Mouse (Mus musculus) kidney, adult 2 months (tissue): Measurements from ENCODE around the gene Aak1. TPM values are rescaled to one million over a fixed set of nuclear protein-coding genes. Genes with fewer than 3 reads are reported as not detected.
A peak's percentile ranks its signal among the peaks of the same experiment; 100 is the strongest.

ENCODE experiments used
- DNase-seq: peaks from one replicate; pipeline ENCODE4 v3.0.0; 2021
- H3K27ac ChIP-seq: fragments of 200-500 bp; 2 replicates; pipeline ENCODE4 v1.5.1; 2012; ENCODE audit warnings: low read depth, low read length, control low read depth, inconsistent platforms; ENCODE audit not compliant: insufficient read depth
- H3K27me3 ChIP-seq: fragments of 200-500 bp; replicated peaks from 2 replicates; pipeline ENCODE4 v1.6.1; 2012; ENCODE audit warnings: mild to moderate bottlenecking, moderate library complexity, low read length, inconsistent platforms; ENCODE audit not compliant: control insufficient read depth, insufficient read depth
- H3K36me3 ChIP-seq: fragments of 200-500 bp; 2 replicates; pipeline ENCODE4 v1.6.1; 2012; ENCODE audit warnings: mild to moderate bottlenecking, moderate library complexity, low read length, inconsistent platforms; ENCODE audit not compliant: control insufficient read depth, insufficient read depth
- H3K4me1 ChIP-seq: fragments of 200-500 bp; 2 replicates; pipeline ENCODE4 v1.6.1; 2011; ENCODE audit warnings: low read length; ENCODE audit not compliant: control insufficient read depth, insufficient read depth
- H3K4me3 ChIP-seq: fragments of 200-500 bp; 2 replicates; pipeline ENCODE4 v1.5.1; 2011; ENCODE audit warnings: mild to moderate bottlenecking, low read depth, low read length, control low read depth; ENCODE audit not compliant: insufficient read depth
- CTCF ChIP-seq: fragments of 200-500 bp; conservative IDR thresholded peaks from 2 replicates; pipeline ENCODE4 v1.5.1; 2011; ENCODE audit warnings: low read depth, mild to moderate bottlenecking, control low read depth, low read length, moderate library complexity, mixed read lengths; ENCODE audit not compliant: insufficient read depth, insufficient read length
- POLR2A ChIP-seq: fragments of 200-500 bp; IDR thresholded peaks from one replicate; pipeline ENCODE4 v1.6.1; 2011; ENCODE audit warnings: low read depth, low read length, control low read depth
- WGBS: fragments of 180-500 bp; shearing (Covaris S2); methylation state at CpG from one replicate; pipeline ENCODE4 v1.1.7; 2018; 5-methylcytosine and 5-hydroxymethylcytosine counted together
- polyA plus RNA-seq: library from polyadenylated mRNA; depleted of rRNA; stranded (reverse); fragments of >200 nt; gene quantifications from 2 replicates; pipeline ENCODE4 v1.2.3, GENCODE M21; 2012

The Aak1 gene
- polyA plus RNA-seq, 1 experiment: 28.9 TPM

GRCm38 (mm10) chr6:86839089-86839488 is 10.2 kb upstream of the Aak1 start:
- H3K36me3 ChIP-seq: no peaks in the 10 kb centered on the region
- no peaks in the 10 kb centered on the region for H3K27me3 ChIP-seq
- no peak overlapping the region for H3K27ac ChIP-seq
- H3K4me3 ChIP-seq: no peak overlapping the region
- TF ChIP-seq CTCF: no peak
- no peak for TF ChIP-seq POLR2A
- 87% methylated on average over 2 of the region's 2 CpGs for WGBS
- DNase-seq: no peak
- H3K4me1 ChIP-seq: peaks cover 6% of the 10 kb centered on the region; the same call in 1 of the 2 replicates

GRCm38 (mm10) chr6:86841949-86842348 is 7.4 kb upstream of the Aak1 start:
- Histone ChIP-seq H3K4me1 (peaks cover 6% of the 10 kb centered on the region; the same call in 1 of the 2 replicates), H3K27ac (no peak overlapping the region), H3K36me3 (no peaks in the 10 kb centered on the region), H3K4me3 (no peak overlapping the region), H3K27me3 (no peaks in the 10 kb centered on the region)
- TF ChIP-seq CTCF (no peak), POLR2A (no peak)
- WGBS: 27% methylated on average over 3 of the region's 3 CpGs
- peak; percentile 81 for DNase-seq

- Histone ChIP-seq H3K27me3 (no peaks in the 10 kb centered on the region), H3K27ac (no peak overlapping the region), H3K4me3 (no peak overlapping the region), H3K4me1 (peaks cover 6% of the 10 kb centered on the region; the same call in 1 of the 2 replicates), H3K36me3 (no peaks in the 10 kb centered on the region)
- no peak for DNase-seq
- WGBS: 81% methylated on average over 3 of the region's 3 CpGs
- TF ChIP-seq CTCF (no peak), POLR2A (no peak)
Measured at GRCm38 (mm10) chr6:86843636-86844035, 5.7 kb upstream of the Aak1 start.

GRCm38 (mm10) chr6:86846467-86846866 is 2.9 kb upstream of the Aak1 start:
- WGBS: 90% methylated on average over 4 of the region's 4 CpGs
- no peak overlapping the region for H3K27ac ChIP-seq
- no peaks in the 10 kb centered on the region for H3K36me3 ChIP-seq
- DNase-seq: no peak
- H3K4me3 ChIP-seq: no peak overlapping the region
- peaks cover 4% of the 10 kb centered on the region for H3K4me1 ChIP-seq
- H3K27me3 ChIP-seq: no peaks in the 10 kb centered on the region
- no peak for TF ChIP-seq POLR2A
- no peak for TF ChIP-seq CTCF

GRCm38 (mm10) chr6:86847816-86848215 is 1.5 kb upstream of the Aak1 start:
- H3K4me3 ChIP-seq: no peak overlapping the region
- TF ChIP-seq POLR2A: no peak
- TF ChIP-seq CTCF: no peak
- H3K27ac ChIP-seq: no peak overlapping the region
- 86% methylated on average over 8 of the region's 8 CpGs for WGBS
- no peaks in the 10 kb centered on the region for H3K36me3 ChIP-seq
- no peaks in the 10 kb centered on the region for H3K27me3 ChIP-seq
- peaks cover 7% of the 10 kb centered on the region for H3K4me1 ChIP-seq
- DNase-seq: no peak

GRCm38 (mm10) chr6:86848580-86848914 is 770 bp upstream of the Aak1 start:
- peaks cover 12% of the 10 kb centered on the region for H3K4me1 ChIP-seq
- no peak for DNase-seq
- no peak for TF ChIP-seq POLR2A
- TF ChIP-seq CTCF: no peak
- H3K27me3 ChIP-seq: no peaks in the 10 kb centered on the region
- peak overlapping the region; percentile 68 for H3K4me3 ChIP-seq
- under 1% methylated on average over 12 of the region's 12 CpGs for WGBS
- H3K36me3 ChIP-seq: no peaks in the 10 kb centered on the region
- peak overlapping the region; percentile 95 for H3K27ac ChIP-seq

GRCm38 (mm10) chr6:86849692-86850445 is 552 bp downstream of the Aak1 start:
- H3K27ac ChIP-seq: peak overlapping the region; percentile 57
- WGBS: 0% methylated on average over 36 of the region's 36 CpGs
- TF ChIP-seq CTCF: no peak
- no peak for TF ChIP-seq POLR2A
- peak; percentile 46 for DNase-seq
- H3K36me3 ChIP-seq: no peaks in the 10 kb centered on the region
- peaks cover 23% of the 10 kb centered on the region for H3K4me1 ChIP-seq
- no peaks in the 10 kb centered on the region for H3K27me3 ChIP-seq
- H3K4me3 ChIP-seq: peak overlapping the region; percentile 68
